Mouse (Mus musculus): ENCODE data around the gene Mllt6.

Gene Mllt6

DNA sequence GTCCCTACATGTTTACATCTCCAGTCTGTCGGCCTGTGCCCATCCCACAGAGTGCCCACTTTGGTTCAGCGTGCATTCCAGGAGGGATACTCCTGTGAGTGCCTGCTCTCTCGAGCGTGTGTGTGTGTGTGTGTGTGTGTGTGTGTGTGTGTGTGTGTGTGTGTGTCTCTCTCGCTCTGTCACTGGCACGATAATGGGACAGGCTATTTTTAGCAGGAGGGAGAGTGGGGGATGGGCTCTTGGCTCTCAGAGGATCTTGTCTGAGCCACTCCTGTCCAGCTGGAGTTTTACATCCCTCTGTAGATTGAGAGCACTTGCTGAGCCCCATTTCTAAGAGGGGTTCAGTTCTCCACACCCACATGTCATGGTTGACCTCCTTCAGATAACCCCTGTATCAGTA, 6.6 kb downstream of the Mllt6 start:
- peak; percentile 37 for DNase-seq

DNA sequence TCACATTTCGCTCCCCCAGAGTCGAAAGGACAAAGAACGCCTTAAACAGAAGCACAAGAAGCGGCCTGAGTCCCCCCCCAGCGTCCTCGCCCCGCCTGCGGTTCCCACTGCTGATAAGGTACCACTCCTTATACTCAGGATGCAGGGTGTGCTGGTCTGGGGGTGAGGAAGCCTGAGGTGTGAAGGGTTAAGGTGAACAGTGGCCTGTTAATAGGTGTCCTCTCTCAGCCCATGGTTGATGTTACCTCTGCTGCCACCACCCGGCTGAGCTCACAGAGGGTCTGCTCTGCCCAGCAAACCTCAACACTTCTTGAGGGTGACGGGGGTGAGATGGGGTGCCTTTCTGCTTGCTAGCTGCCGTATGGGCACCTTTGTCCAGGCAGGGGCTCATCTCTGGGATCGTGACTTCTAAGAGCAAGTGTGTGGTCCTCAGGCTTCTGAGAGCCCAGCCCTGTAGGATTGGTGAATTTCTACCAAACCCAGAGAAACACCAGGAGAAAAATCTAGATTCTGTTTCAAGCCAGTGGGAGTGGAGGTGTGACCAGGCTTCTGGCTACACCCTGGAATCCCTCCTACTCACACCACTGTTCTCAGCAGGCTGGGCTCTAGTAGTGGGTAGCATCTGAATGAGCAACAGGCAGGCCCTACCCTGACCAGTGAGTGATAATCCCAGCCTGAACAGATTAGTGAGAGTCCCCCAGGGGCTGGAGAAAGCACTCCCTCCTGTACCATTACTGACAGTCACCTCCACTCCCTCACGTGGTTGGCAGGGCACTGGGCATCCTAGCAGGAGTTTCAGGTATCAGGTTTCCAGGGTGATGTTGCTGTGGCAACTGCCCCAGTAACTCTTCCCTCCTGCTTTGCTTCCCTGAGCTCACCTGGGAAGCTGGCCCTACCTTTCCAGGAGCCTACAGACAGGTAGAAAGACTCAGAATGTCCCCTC, 7.3 kb downstream of the Mllt6 start:
- DNase-seq = no peak

DNA sequence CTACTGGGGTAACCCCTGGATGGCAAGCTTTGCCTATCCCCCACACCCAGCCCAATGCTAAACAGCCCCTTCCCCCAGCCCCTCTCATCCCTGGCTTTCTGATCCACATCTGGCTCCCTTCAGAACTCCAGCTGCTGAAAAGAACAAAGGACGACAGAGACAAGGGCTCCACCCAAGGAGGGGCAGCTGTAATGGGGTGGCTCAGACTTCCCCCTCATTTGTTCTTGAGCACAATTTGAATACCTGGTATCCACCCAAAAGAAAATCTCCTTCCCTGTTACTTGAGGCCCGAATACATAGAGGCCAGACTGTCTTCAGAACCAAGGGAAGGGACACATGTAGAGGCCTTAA, 7.9 kb downstream of the Mllt6 start:
- no peak for DNase-seq

DNA sequence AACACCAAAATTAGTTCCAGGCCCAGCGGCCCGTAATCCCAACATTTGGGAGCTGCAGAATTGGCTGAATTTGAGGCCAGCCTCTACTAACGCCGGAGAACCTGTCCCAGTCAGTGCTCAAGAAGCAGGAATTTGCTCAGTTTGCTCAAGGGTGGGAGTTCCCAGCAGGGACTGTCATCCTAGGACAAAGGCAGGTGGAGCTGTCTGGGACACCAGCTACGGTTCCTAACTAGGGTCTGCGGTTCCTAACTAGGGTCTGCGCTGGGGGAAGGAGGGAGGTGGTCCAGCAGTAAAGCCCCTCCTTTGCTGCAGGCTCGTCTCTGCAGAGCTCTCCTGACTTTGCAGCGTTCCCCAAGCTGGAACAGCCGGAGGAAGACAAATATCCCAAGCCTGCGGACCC, 9.9 kb downstream of the Mllt6 start:
- no peak for DNase-seq

DNA sequence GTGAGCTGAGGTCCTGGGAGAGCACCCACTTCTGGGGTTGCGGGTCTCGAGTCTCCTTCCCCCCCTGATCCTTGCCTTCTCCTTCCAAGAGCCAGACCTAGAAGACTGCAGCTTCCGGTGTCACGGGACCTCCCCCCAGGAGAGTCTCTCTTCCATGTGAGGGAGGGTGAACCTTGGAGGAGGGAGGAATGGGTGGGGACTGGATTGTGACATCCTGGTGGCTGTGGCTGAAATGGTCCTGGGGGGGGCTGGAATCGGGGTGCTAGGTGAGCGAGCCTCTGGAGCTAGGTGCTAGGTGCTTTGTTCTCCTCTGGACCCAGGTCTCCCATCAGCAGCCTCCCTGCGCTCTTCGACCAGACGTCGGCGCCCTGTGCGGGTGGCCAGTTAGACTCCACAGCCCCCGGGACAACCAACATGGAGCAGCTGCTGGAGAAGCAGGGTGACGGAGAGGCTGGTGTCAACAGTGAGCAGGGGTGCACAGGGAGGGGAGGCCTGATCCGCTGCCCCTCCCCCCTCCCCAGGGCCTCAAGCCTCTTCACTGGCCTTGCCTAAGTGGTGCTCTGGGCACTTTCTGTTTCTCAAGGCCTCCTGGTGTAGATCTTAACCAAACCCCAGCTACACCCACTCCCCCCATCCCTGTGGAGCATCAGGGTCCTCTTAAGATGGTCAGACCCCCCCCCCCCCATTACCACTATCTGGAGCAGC, 13.0 kb downstream of the Mllt6 start:
- no peak for DNase-seq

DNA sequence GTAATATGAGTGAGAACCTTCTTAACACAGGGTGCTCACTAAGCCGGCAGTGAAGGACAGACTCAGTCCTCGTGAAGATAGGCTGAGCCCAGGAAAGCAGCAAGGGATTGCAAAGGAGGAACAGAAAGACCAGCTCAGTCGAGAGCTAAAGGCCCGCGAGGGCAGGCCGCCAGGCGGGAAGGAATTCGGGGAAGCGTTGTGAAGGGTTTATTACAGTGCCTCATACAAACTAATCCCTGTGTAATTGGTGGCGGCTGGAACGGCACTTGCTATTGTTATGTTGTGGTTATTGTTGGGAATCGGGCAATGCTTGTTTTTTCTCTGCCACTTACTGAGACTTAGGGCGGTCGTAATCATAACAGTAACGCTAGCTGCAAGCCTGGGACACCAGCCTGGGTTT, 14.2 kb downstream of the Mllt6 start:
- peak; percentile 28 for DNase-seq

DNA sequence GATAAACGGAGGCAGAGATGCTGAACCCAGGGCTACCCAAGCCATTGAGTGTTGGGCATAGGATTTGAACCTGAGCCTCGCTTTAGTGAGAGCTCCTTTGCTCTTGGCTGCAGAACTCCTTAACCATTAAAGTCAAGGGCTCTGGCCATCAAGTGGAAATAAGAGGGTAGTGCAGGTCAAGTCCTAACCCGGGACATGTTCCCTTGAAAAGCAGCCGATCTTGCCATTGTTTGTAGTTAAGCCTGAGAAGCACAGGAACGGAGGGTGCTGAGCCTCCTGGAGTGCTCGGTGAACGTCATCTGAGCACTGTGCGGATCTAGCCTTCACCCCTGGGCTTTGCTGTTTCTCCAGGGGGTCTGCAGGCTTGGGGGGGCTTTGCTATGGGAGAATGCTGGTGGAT, 14.6 kb downstream of the Mllt6 start:
- peak; percentile 41 for DNase-seq

DNA sequence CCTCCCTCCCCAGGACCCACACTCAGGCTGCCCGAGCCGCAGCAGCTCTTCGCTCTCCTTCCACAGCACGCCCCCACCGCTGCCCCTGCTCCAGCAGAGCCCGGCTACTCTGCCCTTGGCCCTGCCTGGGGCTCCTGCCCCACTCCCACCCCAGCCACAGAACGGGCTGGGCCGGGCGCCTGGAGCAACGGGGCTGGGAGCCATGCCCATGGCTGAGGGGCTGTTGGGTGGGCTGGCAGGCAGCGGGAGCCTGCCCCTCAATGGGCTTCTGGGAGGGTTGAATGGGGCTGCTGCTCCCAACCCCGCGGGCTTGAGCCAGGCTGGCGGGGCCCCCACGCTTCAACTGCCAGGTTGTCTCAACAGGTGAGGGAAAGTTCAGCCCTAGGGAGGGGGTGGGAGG, 15.1 kb downstream of the Mllt6 start:
- no peak for DNase-seq

DNA sequence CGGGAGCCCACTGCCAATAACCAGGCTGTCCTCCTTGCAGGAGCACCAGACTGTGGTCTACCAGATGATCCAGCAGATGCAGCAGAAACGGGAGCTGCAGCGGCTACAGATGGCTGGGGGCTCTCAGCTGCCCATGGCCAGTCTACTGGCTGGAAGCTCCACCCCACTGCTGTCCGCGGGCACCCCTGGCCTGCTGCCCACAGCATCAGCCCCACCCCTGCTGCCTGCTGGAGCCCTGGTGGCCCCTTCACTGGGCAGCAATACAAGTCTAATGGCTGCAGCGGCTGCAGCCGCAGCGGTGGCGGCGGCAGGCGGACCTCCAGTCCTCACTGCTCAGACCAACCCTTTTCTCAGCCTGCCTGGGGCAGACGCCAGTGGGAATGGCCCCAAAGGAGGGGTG, 17.2 kb downstream of the Mllt6 start:
- no peak for DNase-seq

DNA sequence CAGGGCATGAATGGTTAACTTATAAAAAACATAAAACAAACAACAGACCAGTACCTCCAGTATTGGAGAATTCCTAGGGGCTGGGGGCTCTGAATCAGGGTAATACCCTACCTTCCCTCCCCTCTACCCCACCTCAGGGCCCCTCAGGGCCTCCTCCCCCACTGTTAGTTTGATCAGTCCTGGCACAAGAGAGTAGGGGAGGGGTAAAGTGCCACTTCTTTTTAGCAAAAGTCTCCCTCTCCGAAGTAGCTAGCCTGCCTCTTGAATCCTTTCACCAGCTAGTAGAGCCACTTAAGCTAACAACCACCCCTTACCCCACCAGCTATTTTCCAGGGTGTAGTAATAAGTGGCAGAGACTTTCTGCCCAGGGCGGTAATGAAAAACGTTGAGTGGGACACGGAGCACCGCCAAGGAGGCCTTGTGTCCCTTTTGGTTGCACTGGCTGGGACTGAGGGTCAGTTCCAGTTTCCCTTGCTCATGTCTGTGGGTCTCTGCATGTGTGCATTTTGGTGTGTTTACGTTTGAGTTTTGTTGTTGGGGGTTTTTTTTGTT, 19.4 kb downstream of the Mllt6 start:
- no peak for DNase-seq

DNA sequence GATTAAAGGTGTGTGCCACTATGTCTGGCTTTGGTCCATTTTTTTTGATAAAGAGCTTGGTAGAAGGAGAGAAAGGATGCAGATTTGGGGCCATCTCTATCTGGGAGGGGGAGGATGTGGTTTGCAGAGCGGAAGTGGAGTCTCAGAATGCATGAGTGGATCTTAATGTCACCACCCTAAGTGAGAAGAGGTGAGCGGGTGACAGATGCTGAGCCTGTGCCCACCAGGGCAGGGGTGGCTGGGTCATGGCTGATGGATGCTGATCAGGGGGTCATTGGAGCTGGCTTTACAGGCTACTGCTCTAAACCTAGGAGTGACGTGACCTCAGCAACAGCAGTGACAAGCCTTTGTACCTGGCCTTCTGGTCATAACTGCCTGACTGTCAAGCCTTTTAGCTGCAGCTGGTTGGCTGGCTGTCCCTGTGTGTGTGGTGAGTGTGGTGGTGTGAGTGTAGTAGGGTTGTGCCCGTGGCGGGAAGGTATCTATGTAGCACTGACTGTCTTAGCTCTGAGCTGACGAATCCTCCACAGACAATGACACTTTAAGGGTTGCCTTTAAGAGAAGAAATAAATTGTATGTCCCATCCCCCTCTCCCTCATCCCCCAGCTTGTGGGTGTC, 21.0 kb downstream of the Mllt6 start:
- DNase-seq = no peak

DNA sequence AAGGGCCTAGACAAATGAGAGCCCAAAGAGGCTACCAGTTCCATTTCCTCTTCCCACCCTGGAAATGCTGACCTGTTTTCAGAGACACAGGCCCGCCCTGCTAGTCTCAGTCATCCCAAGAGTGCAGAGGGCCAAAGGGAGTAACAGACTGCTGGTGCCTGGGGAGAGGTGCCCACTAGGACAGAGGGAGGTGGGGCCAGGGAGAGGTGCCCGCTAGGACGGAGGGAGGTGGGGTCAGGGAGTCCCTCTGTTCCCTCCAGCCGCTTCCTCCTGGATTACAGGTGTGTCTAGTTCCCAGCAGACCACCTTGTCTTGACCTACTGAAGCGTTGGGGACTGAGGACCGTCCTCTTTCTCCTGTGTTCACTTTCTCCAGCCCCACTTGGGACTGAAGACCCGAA, 21.6 kb downstream of the Mllt6 start:
- no peak for DNase-seq

DNA sequence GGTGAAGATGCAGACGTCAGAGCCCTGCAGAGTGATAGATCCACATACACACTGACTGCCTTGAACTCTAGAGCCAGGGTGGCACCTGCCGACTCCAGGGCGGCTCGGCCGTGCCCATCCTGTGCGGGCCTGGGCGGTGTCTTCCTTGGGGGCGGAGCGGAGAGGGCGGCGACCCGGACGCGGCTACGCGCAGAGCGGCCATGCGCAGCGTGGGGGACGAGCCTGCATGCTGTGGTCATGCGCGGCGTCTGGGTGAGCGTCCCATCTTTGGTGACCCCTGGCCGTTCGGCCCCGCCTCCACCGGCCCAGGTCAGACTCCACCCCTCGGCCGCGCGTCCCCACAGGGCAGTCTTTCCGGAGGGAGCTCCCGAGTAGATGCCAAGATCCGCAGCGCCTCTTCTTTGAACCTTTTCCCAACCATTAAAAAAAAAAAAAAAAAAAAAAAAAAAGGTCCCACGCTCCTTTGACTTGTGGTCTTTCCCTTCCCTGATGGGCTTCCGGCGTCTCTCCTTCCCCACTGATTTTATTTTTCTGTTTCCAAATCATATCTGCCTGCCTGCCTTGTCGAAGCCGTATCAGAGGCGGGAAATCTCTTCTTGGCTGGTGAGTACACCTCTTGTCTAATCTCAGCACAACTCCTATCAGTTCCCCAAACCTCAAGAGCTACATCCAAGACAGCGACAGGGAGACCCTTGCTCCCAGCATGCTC, 22.6 kb downstream of the Mllt6 start, which contains the start of gene Cisd3:
Gene Cisd3 (plus strand): TSS at position 214 of the 709 bp plus-strand sequence.
- peak; percentile 91 for DNase-seq

DNA sequence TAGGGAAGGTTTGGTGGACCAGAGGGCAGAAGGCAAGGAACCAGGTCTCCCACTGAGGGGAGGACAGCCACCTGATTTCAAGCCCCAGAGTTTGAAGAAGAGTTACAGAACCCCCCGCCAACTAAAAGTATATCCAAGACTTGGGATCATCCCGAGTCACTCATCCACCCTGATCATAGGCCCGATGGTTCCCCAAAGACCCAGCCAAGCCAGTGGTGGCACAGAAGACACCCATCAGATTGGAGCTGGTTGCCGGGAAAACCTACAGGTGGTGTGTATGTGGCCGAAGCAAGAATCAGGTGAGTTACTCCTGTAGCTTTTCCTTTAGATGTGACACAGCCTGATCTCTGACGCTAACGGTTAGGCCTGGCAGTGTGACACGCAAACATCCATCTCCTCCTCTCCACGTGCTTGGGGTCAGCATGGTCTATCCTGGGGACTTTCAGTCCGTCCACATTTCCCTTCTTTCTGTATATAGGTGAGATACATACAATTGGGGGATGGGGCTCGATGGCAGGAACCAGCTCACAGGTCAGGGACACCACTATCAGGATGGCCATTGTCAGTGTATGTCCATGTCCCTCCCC, 23.2 kb downstream of the Mllt6 start:
- no peak for DNase-seq

DNA sequence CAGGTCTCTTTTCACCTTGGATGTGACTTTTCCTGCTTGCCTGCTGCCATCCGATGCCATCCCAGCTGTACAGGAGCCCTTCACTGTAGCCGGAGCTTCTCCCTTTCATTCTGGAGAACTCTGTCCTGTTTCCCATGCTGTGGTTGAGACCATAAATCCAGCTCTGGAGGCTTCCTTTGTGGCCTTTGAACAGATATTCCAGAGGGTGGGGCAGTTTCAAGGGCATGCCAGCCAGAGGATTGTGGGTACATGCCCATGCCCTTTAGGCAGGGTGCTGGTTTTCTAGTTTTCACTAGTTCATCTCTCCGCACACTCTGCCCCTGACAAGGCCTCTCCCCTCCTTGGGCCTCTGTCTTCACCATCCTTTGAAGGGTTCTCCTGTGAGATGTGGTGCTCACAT, 23.8 kb downstream of the Mllt6 start:
- no peak for DNase-seq

DNA sequence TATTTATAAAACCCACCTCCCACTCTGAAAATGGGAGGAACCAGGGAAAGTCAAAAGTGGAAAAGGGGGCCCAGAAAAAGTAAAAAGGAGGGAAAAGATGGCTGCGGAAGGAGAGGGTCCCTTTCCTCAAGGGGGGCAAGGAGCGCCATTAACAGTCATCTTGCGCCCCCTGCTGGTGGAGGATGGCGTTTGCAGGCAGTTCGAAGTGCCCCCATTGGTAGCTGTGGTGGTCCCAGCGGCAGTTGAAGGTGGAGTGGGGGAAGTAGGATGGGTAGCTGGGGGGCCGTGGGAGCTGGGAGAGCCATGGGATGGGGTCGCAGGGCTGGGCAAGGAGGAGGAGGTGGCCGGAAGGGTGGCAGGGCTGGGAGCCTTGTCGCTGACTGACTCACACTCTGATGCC, 26.6 kb downstream of the Mllt6 start:
- peak; percentile 80 for DNase-seq

DNA sequence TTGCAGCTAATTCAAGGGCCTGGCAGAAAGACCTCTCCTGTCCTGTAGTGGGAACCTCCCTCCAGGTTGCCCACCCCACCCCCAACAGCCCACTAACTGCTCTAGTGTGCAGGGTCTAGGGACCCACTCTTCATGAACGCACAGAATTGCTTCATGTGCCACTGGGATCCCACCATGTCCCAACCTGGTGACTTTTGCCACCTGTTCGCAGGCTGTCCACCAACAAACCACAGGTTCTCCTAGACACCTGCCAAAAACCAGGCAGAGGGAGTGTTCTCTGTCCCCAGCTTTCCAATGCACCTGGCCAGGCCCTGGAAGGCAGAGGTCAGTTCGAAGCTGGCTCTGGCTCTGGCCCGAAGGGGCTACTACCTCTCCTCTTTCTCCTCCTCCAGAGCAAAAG, 31.2 kb downstream of the Mllt6 start:
- no peak for DNase-seq

DNA sequence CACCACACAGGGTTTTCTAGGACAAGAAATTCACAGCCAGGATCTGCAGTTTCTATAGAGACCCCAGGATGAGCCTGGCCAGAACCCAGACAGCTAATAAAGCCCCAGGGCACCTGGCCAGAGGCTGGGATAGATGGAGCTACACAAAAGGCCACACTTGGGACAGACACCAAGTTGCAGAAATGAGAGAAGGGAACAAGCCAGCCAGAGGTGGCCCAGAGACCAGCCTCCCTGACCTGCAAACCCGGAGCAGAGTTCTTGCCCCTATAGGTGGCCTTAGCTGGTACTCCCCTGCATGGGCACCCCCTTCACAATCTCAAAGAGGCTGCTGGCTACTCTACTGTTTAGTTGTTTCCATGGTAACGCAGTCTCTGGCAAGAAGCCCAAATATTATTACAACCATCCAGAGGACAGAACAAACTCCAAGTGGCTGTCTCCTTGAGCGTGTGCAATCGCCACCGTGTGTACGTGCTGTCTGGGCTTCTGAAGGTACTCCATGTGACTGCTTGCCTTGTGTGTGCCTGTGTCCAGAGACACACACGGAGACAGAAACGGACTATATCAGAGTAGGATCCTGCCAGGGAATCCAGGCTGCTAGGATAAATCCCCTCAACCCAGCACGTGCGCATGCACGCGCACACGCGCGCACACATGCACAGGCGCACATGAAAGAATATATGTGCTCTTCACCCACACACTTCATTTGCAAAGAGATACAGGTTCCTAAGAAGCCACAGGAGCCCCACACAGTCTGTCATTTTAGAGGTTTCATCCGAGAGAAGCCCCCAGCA, 31.9 kb downstream of the Mllt6 start:
- DNase-seq = peak; percentile 50

DNA sequence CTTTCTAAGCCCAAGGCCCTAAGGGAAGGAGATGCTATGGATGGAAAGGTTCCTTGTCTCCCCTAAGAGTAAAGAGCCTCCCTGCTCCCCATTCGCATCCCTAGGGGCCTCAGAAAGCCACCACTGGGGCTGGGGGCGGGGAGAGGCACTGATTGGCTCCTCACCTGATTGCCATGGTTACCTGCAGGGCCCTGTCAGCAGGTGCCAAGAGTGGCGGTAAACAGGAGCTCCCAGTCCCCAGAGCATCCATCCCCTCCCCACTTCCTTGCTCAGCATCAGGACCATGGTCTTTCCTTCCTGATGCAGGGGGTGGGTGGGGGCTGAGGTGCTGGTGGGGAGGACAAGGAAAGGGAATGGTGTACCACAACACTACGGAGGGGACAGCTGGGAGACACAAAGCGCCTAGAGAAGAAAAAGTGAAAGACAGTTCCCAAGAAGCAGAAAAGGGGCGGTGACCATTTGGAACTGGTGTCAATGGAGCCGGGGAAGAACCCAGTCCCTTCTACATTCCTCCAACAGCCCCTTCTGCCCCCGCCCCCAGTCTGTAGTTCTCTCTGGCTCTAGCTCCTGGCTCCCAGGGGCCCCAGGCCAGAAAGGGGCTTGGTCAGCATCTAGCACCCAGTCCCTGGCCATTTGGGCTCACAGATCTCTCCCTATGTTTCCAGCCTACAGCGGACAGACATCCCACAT, 32.6 kb downstream of the Mllt6 start:
- no peak for DNase-seq

DNA sequence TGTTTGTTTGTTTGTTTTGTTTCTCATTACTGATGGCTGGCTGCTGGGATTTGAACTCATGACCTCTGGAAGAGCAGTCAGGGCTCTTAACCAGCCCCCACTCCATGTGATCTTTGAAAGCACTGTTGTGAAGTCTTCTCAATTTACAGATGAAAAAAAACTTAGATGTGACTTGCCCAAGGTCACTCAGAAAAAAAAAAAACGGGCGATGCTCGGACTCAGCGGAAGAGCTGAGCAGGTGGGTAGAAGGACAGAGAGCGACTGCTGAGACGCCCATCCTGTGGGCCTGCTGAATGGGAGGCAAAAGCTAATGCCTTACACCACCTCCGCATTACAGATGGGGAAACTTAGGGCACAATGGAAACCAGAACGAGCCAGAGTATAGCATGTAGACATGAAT, 33.5 kb downstream of the Mllt6 start:
- no peak for DNase-seq

All from embryo, embryonic 11 days (tissue).